Mouse (Mus musculus): ENCODE measurements around the gene Tmsb15l.

- TF ChIP-seq HCFC1 (IDR thresholded peaks at IDR 0.05; ENCODE audit: borderline replicate concordance, insufficient read depth, low read length), result no peak
- no peak for TF ChIP-seq ZNF384 (IDR thresholded peaks at IDR 0.05; ENCODE audit: low read depth, low read length)
Observed at GRCm38 (mm10) chrX:137017668-137018067, 41.0 kb upstream of the Tmsb15l start.

Measured in ES-E14 (cell line).